Mouse (Mus musculus) gastrocnemius, postnatal 4 days (tissue): ENCODE results near the gene Hnrnpul2. TPM values are rescaled to one million over a fixed set of nuclear protein-coding genes. Genes with fewer than 3 reads are reported as not detected.
"Not testable (repeated sequence)": the region's sequence is repeated elsewhere in the genome, so short reads cannot be mapped to it uniquely, and the experiment has no call there.

Source experiments
- DNase-seq, 2 experiments: peaks; one replicate each; pipeline ENCODE4 v3.0.0; 2021 to 2022; ENCODE audit warnings: low spot score in 2 of 2, mixed read lengths in 2 of 2
- total RNA-seq, 2 experiments: library from RNA; stranded (reverse); gene quantifications; 2 replicates each; pipeline ENCODE4 v1.2.3; 2021

Hnrnpul2 gene
- total RNA-seq, 2 experiments from 2014 or later: 61.3 to 71.0 TPM

DNA sequence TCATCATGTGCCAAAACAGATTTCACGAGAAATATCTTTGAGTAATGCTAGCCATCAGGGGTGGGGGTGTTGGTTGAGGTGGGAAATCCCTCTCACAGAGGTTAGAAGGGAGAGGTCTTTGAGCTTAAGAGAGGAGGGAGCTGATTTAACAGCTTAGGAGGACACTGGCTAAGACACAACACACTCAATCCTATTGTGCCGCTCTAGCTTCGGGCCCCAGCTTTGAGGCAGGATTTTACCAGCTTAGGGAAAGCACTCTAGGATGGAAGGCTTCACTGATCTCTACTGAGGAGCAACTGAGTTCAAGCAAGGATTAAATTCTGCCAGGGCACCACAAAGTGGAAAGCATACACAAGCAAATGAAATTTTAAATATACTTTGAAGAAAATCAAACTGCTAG lies 2.8 kb upstream of the Hnrnpul2 start:
- no peak for DNase-seq

DNA sequence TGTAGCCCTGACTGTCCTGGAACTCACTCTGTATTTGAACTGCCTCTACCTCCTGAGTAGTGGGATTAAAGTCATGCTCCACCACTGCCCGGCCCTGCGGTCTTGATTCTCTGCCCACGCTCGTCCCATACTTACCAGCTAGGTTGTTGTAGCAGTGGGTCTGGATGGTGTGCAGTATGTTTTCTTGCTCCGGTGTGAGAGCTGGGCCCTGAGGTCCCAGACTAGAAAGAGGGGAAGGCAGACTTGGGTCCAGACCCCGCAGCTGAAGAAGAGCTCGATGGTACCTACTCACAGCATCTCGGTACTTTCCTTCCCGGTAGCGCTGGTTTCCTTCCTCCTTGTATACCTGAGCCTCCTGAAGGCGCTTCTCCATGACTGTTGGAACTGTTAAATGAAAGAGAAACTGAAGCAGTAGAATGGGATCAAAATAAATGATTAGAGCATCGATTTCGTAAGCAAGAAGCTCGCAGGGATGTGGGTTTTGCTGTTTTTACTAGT lies 1.5 kb upstream of the Hnrnpul2 start:
- no peak for DNase-seq

DNA sequence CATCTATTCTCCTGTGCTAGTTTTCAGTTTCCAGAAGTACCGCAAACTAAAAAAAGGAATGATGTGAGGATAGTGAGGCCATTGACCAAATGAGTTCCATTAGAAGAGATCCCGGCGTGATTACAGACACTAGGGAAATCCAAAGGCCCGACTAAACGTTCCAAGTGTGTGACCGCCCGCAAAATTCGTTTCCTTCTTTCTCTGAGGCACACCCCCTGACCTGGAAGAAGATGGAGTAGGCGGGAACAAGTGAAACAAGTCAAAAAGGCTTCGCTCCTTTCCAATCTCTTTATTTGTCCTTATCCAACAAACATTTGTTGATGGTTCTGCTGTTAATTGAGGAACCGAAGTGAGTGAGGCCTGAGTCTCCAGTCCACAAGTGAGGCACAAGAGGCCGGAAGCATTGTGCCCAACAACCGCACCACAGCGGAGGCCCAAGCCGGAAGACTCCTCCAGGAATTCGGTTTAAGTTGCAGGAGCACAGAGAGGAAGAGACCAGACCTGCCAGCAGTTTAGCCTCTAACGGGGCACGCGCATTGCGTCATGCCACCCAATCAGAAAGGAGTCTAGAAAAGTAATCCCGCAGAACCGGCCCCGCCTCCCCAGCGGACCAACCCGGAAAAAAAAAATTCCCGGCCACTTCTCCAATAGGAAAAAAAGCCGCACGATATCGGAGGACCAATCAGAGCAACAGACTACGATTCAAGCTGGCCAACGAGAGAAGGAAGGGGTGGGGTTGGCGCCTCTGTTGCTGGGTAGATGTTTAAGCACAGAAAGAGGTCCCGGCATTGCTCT lies 812 bp upstream of the Hnrnpul2 start, which contains the start of gene Ttc9c:
Ttc9c (minus strand) TSS at position 533 of the 795 bp plus-strand sequence.
- DNase-seq: peak; percentile 86 to 95

GRCm38 (mm10) chr19:8820424-8820956 lies 680 bp downstream of the Hnrnpul2 start:
- no peak for DNase-seq

DNA sequence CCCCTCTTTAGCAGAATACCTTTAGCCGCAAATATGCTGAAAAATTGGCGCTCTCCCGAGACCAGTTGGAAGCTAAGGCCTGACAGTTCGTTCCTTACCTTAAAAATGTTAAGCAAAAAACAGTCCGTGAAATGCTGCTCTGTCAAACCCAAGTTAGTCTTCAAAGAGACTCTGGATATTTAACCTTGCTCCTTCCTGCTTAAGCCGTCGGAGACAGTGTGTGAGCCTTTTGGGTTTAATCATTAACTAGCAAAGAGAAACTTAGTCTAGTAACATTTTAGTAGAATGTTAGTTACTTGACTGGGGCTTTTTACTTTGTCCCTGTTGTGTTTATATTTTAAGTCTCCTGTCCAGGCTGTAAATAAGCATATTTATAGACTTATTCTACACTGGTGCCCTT lies 1.3 kb downstream of the Hnrnpul2 start:
- DNase-seq: no peak

DNA sequence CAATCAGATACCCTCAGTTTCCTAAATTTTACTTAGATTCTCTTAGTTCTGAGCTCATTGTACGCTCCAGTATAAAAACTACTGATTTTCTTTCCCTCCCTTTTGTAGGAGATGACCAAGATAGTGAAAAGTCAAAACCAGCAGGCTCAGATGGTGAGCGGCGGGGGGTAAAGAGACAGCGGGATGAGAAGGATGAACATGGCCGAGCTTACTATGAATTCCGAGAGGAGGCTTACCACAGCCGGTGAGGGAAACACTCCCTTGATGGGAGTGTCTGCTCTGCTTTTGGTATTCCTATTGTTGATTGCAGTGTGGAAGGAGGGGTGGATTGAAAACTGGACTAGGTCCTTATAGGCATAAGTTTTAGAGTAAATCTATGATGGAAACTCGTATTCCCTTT lies 2.9 kb downstream of the Hnrnpul2 start:
- no peak for DNase-seq

GRCm38 (mm10) chr19:8829660-8830059 lies 9.8 kb downstream of the Hnrnpul2 start, which contains the start of gene AC129217.1:
Gene AC129217.1 (plus strand): TSS chr19:8829773.
- DNase-seq: no peak

GRCm38 (mm10) chr19:8830664-8831063 lies 10.9 kb downstream of the Hnrnpul2 start:
- no peak for DNase-seq

DNA sequence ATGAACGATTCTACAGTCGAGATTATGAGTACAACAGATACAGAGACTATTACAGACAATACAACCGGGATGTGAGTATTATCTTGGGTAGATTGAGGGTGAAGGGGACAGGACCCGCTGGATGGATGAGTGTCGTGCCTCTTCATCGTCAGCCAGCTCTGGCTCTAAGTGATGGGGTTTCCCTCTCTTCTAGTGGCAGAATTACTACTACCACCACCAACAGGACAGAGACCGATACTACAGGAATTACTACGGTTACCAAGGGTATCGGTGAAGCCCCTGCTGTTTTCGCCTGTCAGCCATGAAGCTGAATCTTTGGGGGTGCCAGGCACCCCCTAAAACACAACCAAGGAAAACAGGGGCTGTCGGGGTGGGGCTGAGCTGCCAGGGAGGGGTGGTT lies 11.5 kb downstream of the Hnrnpul2 start:
- DNase-seq: no peak

DNA sequence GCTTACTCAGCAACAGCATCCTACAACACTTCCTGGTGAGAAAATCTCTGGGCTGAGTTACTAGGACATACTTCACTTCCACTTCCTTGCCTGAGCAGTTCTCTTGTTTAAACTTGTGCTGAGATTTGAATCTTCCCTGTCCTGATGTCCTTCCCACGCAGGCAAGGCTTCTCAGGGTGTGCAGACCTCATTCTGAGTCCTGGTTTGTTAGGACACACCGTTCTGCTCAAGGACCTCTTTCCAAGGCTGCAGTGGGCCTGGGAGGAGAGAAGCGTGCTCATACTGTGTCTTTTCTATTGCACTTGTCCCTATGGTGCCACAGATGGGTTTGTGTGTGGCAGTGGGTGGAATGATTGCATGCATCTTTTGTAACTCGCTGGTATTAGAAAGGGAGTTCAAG lies 13.2 kb downstream of the Hnrnpul2 start:
- DNase-seq: no peak

GRCm38 (mm10) chr19:8836327-8836726 lies 16.5 kb downstream of the Hnrnpul2 start:
- not testable (repeated sequence) for DNase-seq

DNA sequence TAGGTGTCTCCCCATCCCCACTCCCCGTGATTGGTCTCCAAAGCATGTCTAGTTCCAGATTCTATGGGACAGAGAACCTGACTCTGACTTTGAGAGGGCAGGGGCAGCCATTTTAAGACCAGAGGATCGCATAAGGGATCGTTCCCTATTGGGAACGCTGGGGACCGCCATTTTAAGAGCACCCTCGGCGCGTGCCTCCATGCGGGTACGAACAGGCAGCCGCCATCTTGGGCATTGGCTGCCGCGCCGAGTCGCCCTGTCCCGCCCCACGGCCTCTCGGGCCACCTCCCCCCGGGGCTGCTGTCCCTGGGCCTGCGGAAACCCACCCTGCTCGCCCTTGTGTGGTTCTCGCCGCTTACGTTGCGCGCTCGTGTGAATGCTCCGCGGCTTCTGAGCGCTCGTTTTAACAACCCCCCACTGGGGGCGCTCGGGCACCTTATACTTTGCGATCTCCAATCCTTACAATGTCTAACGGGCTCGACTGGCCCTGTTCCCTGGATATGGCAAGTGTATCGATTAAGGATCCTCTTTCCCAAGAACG lies 17.5 kb downstream of the Hnrnpul2 start, which contains the start of gene Bscl2:
Bscl2 (plus strand) TSS at position 217 of the 541 bp plus-strand sequence.
- peak; percentile 53 to 83 for DNase-seq

GRCm38 (mm10) chr19:8838041-8838730 lies 18.4 kb downstream of the Hnrnpul2 start:
- DNase-seq: peak in 1 of 2 experiments; percentile 42

DNA sequence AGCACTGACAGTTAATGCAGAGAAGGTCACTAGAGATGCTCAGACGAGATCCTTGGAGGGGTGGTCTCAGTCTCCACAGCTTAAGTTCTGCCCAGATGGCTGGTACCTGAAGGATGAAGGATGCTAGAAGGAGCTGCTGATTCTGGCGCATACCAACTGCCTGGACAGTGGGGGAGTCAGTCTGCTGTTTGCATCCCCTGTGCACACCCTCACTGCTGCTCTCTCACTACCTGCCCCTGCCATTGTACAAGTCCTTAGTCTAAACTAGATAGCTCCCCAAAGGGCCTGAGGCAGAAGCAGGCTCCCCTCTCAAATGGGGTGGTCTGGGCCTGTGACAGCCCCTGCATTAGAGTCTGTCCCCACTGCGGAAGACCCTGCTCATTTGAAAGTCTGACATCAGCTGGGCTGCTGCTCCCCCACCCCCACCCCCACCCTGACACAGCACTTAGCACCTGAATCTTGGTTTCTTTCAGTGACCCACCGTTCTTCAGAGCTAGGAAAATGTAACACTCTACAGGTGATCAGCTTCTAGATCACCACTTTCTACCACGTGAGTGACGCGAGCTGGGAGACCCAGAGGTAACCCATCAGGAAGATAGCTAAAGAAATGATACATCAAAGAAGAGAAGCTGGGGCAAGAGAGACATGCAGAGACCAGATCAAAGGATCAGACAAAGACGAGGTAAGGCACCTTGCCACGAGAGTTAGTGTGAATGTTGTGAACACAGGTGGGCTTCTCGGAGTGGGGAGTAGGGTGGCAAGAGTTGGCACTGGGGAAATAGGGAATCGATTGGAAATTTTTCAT lies 19.5 kb downstream of the Hnrnpul2 start, which contains the start of gene Gng3:
Gng3 (minus strand) TSS at position 92 of the 805 bp plus-strand sequence.
- no peak for DNase-seq

GRCm38 (mm10) chr19:8839908-8840791 lies 20.3 kb downstream of the Hnrnpul2 start:
- DNase-seq: peak in 1 of 2 experiments; percentile 77

DNA sequence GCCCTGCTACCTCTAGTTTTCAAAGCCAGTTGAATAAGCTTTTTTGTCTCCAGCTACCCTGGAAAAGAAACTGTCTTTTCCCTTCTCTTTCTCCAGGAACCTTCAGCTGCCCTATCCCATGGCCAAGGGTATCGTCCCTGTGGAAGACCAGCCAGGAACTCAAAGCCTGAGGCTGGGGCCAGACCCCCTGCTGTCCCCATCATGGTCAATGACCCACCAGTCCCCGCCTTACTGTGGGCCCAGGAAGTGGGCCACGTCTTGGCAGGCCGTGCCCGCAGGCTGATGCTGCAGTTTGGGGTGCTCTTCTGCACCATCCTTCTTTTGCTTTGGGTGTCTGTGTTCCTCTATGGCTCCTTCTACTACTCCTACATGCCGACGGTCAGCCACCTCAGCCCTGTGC lies 21.2 kb downstream of the Hnrnpul2 start:
- DNase-seq: no peak

- DNase-seq: no peak
Measured at GRCm38 (mm10) chr19:8842961-8843360, 23.2 kb downstream of the Hnrnpul2 start.

- DNase-seq: peak; percentile 50 to 83
Measured at GRCm38 (mm10) chr19:8844371-8845129, 24.7 kb downstream of the Hnrnpul2 start.

DNA sequence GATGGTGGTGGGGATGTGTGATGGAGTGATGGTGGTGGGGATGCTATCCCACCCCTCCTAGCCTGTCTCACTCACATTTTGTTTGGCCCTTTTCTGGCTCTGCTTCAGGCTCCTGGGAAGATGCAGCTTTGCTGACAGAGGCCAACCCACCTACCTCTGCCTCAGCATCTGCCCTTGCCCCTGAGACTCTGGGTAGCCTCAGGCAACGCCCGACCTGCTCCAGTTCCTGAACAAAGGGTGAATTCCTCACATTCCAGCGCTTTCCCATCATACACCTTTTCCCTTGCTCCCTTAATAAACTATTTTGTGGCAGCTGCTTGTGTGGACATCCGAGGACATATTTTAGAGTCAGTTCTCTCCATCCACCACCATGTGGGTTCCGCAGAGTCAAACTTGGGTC lies 28.5 kb downstream of the Hnrnpul2 start:
- DNase-seq: no peak
